Mouse (Mus musculus) cerebellum, postnatal 4 days (tissue): Measurements from ENCODE around the gene Samhd1.

ENCODE experiments used
- DNase-seq, 2 experiments: peaks; one replicate each; pipeline ENCODE4 v3.0.0; 2022; ENCODE audit warnings: low spot score in 2 of 2, mixed read lengths in 1 of 2

The Samhd1 gene

DNA sequence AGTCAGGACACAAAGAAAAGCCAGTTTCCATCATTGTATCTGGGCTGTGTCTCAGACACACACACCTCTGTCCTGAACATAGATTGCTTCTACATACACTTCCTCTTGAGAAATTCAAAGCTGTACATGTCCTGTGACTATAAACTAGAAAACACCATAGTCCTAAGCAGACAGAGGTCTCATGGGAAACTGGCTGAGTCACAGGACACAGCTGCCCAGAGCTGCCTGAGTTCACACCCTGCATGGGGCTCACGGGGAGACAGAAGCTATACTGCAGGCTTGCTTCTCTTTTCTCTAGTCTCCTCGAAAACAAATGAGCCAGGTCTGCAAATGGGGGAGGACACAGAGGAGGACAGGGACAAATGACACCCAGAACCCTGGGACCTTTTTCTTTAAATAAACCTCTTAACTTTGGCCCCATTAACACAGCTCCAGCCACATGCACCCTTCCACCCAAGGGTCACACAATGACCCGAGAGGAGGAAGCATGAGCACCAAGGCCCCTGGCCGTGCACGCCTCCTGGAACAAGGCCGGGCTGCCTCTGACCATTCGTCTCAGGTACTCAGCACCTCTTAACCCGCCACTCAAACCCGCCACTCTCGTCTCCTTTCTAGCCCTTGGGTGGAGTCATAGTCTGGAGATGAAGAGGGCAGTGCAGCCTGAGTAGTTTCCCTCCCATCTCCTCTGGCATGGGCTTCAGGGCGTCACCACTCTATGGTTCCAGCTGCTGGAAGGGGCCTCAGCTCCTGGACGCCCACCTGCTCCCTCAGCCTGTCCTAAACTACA lies 35.3 kb downstream of the Samhd1 start:
- DNase-seq, result no peak

DNA sequence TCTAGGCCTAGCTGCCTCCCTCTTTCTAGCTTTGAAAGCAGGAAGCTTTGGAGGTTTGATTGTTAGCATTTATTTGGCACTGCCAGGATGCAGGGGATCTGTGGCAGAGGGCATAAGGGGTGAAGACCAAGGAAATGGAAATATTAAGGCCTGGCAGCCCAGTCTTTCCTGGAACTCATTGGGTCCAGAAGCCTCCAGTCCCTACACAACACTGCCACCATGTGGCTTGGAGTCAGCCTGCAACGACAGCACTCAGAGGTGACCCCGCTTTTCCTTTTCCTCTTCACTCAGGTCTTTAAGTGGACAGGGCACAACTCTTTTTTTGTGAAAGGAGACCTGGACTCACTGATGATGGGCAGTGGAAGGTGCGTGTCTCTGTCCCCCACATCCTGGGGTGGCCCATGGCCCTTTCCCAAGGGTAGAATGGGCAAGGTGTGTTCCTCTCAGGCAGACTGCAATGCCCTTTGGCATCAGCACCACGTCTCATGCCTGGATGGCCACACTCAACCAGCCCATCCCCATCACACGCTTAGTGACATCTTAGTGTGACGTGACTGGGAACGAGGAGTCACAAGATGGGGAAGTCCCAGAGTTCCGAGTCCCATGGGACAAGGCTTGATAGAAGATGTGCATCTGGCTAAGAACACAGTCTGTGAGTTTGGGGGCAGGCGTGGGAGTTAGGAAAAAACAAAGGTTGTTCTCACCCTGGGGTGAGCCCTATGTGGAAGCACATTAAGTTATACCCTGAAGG lies 39.9 kb downstream of the Samhd1 start:
- peak; percentile 66 to 84 for DNase-seq

GRCm38 (mm10) chr2:157092024-157092423 lies 43.0 kb downstream of the Samhd1 start:
- DNase-seq, result peak in 1 of 2 experiments; percentile 58

- DNase-seq, result no peak
These were observed 47.3 kb downstream of the Samhd1 start for GRCm38 (mm10) chr2:157087536-157088317.

GRCm38 (mm10) chr2:157086796-157087195 lies 48.3 kb downstream of the Samhd1 start, which contains the start of gene Tldc2:
Gene Tldc2 (plus strand): TSS chr2:157087055.
- DNase-seq, result no peak

DNA sequence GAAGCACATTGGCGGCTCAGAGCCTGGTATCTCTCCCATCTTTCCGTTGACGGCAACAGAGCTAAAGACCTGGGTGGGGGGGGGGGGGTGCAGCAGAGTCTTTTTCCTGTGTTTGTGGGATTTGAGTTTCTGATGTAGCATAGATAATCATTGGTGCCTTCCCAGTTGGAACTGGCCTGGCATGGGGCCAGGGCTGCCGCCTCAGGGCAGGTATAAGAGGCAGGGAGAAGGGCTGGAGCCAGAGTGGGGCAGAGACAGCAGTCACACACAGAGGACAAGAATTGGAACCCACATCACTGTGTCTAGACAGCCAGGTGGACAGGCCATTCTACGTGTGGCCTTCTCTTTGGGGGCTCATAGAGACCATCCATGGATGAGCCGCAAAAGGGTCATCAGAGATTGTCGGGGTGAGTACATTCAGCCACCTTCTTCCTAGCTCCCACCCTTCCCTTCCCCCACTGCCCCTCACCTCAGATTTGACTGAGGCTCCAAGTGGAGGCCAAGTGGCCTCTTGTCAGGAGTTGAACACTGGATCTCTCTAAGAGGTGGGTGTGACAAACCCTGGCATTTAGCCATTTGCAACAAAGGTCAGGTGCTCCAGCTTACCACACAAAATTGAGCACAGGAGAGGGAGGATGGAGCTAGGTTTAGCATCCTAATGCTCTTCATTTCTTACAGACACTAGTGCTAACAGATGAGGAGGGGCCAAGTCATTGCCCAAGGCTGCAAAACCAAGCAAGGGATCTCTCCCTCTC lies 50.1 kb downstream of the Samhd1 start:
- no peak for DNase-seq

GRCm38 (mm10) chr2:157081960-157082359 lies 53.1 kb downstream of the Samhd1 start:
- DNase-seq, result no peak

- no peak for DNase-seq
These were observed 53.7 kb downstream of the Samhd1 start for GRCm38 (mm10) chr2:157081331-157081730.

- no peak for DNase-seq
These were observed 55.3 kb downstream of the Samhd1 start for GRCm38 (mm10) chr2:157079701-157080180.

GRCm38 (mm10) chr2:157078793-157079700 lies 56.0 kb downstream of the Samhd1 start, which contains the start of gene Soga1:
Gene Soga1 (minus strand): TSS chr2:157079254.
- DNase-seq, result peak; percentile 74 to 84

- DNase-seq, result no peak
These were observed 56.8 kb downstream of the Samhd1 start for GRCm38 (mm10) chr2:157078059-157078792.

GRCm38 (mm10) chr2:157077641-157078058 lies 57.4 kb downstream of the Samhd1 start:
- DNase-seq, result peak; percentile 62 to 79

DNA sequence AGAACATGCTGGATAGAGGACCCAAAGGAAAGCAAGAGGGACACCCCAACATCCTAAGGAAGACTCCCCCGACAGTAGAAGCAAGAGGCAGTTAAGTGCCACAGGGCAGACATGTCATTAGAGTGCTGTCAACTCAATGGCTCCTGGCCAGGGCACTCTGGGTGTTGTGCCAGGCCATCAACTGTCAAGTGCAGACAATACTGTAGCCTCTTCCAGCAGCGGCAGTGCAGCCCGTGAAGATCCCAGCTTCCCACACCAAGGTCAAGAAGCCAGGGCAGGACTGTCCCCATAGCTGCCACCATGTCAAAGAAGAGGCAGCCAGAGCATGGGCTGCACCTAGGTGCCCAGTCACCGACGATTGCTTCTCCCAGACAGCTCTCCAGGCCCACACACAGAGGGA lies 57.9 kb downstream of the Samhd1 start:
- DNase-seq, result peak in 1 of 2 experiments; percentile 82

DNA sequence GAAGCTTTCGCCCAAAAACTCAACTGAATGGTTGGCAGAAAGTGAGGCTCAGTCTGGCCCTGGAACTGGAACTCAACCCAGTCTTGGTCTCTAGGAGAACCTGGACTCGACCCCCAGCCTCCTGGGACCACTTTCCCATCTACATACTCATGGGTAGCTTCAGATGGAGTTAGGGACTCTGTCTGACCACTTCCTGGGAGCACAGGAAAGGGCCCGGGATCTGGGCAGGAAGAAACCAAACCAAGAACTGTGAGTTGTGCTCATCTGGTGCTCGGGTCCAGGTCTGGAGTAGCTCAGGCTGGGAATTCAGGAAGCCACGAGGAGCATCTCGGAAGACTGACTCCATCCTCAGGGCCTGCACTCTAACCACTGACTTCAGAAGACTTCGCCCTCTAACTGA lies 58.5 kb downstream of the Samhd1 start:
- DNase-seq, result no peak

DNA sequence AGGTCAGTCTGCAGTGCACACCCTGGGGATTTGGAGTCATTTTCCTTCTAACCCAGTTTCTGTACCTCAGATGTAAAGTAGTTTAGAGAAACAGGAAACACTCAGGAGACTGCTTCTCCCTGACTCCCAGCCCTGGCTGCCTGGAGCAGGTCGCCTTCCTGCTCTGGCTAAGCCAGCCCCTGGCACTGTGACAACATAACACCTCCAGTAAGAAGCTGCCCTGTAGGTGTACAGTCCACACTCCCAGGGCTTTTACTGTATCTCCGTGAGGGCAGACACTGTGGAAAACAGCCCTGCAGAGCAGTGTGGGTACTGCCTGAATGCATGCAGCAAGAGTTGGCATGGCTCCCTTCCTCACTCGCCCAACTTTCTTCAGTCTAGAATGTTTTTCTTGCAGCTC lies 59.4 kb downstream of the Samhd1 start:
- DNase-seq, result no peak

DNA sequence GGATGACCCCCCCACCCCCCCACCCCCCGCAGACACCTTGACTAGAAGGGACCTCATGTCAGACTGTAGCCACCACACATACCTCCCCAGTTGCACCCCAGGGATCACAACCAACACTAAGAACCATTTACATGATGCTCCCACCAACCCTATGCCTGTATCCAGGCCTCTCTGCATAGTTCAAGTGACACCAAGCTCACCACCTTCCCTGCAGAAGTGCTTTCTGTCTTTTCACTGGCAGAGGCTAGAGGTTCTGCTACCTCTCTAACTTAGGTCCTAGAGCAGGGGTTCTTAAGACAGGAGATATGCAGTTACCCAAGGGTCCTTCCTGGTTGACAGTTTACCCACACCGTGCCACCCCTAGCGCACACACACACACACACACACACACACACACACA lies 59.8 kb downstream of the Samhd1 start:
- no peak for DNase-seq

DNA sequence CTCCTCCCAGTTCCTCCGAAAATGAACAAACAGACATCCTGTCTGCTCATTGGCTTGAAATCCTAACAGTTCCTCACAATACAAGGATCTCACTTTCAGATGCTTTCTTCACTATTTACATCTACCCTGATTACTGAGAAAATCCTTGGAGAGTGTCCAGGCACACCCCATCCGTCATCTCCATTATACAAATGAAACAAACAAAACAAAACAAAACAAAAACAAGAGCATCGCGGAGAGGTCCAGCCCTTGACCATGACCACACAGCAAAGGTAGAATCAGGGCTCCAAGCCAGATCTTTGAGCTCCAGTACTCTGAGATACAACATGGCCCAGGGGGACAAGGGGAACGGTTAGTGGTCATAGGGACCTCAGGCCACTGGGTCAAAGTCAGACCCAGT lies 60.3 kb downstream of the Samhd1 start:
- no peak for DNase-seq

DNA sequence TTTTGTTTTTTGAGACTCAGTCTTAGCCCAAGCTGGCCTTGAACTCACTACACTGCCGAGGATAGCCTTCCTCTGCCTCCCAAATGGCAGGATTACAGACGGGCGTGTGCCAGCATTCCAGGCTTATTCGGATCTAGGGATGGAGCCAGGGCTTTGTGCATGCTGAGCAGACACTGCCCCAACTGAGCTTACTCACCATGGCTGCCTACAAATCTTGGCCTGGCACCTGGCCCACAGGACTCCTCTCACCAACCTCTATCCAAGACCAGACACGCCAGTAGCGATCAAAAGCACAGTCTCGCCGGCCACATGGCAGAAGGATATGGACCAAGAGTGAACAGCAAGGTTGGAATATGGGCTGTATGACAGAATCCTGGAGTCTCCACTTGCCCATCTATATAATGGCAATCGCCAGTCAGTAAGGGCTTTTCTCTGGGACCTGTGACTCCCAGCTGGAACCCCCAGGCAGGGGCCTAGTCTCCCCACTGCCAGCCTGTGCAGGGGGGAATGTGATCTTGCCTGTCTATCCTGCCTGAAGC lies 60.8 kb downstream of the Samhd1 start:
- DNase-seq, result peak in 1 of 2 experiments; percentile 74
